Mouse (Mus musculus) WW6 (cell line): ENCODE results near the gene Ormdl2.
"Not testable (repeated sequence)": the region's sequence is repeated elsewhere in the genome, so short reads cannot be mapped to it uniquely, and the experiment has no call there.

Experiments used
- DNase-seq: peaks from one replicate; pipeline ENCODE4 v3.0.0-alpha.2; 2013; ENCODE audit warnings: low read depth, low spot score

Gene Ormdl2

DNA sequence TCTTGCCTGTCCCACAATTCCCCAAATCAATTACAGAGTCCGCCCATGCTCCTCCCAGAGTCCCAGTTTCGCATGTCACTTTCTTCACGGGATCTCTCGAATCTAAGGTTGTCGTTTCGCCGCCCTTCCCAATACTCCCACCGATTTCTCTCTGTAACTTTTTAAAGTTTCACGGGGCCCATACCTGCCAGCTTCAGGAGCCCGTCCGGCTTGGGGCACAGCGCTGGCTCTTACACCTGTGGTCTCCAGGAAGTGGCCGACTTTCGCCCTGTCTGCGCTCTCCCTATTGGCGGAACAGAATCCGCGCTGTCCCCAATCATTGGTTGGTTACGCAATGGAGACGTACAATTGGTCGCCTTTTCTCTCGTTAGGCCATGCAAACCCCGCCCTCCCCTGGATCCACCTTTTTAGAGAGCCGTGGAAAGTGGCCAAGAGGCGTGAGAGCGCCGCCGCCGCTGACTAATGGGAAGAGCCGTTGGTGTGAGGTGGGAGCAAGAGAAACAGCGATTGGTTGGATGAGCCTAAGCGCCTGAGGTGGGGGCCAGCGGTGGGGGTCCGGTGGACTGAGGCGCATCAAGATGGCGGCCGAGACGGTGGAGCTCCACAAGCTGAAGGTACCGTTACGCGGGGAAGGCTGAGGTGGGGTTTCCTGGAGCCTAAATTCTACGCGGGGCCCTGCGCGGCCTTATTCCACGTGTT, at the start of gene Ormdl2:
Gene Ormdl2 (minus strand): TSS at position 288 of the 699 bp plus-strand sequence.
- DNase-seq: peak; percentile 98

DNA sequence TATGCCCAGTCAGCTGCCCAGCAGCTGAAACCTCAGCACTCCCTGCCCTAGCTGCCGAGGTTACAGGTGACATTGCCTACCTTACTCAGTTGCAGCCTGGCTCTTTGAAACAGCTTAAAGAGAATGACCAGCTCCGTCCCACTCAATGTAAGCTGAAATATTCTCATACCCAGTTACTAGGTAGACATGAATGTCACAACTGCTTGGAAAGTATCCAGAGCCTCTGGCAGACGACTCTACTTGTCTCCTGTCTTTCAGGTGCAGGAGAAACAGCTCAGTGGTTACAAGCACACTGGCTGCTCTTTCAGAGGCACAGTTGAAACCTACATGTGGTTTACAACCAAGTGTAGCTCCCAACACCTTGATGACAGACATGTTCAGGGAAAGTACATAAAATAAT, 48.9 kb upstream of the Ormdl2 start:
- DNase-seq: no peak

GRCm38 (mm10) chr10:128866518-128866917, 45.1 kb upstream of the Ormdl2 start:
- no peak for DNase-seq

GRCm38 (mm10) chr10:128866042-128866441, 44.6 kb upstream of the Ormdl2 start:
- DNase-seq: no peak

DNA sequence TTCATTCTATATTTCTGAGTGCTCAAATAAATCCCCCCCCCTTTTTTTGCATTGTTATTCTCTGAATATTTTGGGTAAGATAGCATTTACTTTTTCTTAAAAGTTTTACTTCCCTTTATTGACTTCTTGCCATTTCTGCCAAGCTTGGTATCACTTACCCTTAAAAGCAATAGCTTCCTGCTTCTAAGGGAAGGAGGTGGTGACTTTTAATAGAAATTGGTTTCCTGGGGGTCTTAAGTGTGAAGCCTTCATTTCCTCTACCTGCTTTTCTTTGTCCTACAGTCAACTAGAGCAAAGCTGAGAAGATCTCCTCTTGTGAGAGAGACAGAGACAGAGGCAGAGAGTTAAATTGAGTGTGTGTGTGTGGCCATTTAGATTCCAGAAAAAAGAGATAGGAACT, 39.7 kb upstream of the Ormdl2 start:
- DNase-seq: no peak

DNA sequence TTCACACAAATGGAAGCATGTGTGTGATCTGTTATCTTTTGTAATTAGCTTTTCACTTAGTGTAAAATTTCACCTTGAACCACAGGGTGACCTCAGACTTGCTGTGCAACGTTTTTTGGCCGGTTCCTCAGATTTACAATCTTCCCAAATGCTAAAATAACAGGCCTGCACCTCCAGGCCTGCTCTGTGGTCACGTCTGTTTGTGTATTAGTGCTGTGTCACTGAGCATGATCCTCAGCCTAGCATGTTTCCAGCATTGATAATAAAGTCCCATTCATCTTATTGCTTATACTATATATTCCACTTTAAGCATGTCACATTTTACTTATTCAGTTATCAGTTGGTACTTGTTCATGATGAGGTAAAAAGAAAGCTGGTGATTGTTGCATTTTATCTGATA, 28.9 kb upstream of the Ormdl2 start:
- DNase-seq: no peak

- DNase-seq: no peak
Observed at GRCm38 (mm10) chr10:128848426-128848825, 27.0 kb upstream of the Ormdl2 start.

GRCm38 (mm10) chr10:128846664-128847063, 25.2 kb upstream of the Ormdl2 start:
- DNase-seq: no peak

- DNase-seq: no peak
Observed at GRCm38 (mm10) chr10:128845516-128845915, 24.1 kb upstream of the Ormdl2 start.

- no peak for DNase-seq
Observed at GRCm38 (mm10) chr10:128843260-128843659, 21.8 kb upstream of the Ormdl2 start.

DNA sequence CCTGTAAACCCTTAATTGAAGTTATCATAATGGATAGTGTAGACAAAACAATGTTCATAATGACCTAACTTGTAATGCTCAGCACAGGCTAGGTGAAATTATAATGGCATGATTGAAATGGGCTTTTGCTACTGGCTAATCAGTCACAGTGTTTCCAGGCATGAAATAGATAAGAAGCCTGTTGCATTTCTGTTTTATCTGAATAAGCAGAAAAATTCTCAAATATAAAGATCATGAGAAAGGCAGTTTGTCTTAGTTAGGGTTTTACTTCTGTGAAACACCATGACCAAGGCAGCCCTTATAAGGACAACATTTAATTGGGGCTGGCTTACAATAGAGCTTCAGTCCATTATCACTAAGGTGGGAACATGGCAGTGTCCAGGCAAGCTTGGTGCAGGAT, 19.2 kb upstream of the Ormdl2 start:
- no peak for DNase-seq

- no peak for DNase-seq
Observed at GRCm38 (mm10) chr10:128839434-128839833, 18.0 kb upstream of the Ormdl2 start.

DNA sequence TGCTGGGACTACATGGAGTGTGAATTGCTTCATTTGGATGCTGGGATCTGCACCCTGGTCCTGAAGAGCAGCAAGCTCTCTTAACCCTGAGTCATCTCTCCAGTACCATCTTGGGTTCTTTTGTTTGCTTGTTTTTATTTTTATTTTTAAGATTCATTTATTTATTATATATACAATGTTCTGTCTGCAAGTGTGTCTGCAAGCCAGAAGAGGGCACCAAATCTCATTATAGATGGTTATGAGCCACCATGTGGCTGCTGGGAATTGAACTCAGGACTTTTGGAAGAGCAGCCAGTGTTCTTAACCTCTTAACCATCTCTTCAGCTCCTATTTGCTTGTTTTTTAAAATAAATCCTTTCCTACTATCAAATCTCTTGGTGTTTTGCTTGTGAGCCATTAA, 16.0 kb upstream of the Ormdl2 start:
- DNase-seq: no peak

- DNase-seq: no peak
Observed at GRCm38 (mm10) chr10:128823821-128824220, 2.4 kb upstream of the Ormdl2 start.

DNA sequence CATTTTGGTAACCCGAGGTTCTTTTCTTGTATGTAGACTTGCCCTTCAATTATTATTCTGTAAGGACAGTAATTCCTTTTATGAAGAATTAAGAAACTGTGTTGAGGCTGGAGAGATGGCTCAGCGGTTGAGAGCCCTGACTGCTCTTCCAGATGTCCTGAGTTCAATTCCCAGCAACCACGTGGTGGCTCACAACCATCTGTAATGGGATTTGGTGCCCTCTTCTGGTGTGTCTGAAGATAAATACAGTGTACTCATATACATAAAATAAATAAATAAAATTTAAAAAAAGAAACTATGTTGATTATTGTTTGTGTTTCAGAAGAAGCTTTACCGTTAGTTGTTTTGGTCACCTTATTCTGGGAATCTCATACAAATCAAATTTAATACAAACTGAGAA, 1.6 kb upstream of the Ormdl2 start:
- DNase-seq: not testable (repeated sequence)

DNA sequence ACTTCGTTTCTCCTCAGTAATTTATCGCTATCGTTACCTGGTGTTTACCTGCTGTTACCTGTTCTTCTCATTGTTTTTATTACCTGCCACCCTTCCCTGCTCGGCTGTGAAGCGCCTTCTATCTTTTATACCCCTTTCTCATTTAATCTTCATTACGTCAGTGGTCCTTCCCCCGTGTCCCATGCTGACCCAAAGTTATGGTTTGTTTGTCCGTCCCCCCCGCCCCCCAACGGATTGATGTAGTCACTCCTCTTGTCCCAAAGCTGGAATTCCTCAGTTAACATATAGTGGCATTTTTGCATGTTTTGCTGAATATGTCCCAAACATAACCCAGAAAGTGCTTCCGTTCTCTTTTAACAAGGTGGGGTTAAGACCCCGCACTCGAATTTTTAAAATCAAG, 690 bp upstream of the Ormdl2 start:
- no peak for DNase-seq

DNA sequence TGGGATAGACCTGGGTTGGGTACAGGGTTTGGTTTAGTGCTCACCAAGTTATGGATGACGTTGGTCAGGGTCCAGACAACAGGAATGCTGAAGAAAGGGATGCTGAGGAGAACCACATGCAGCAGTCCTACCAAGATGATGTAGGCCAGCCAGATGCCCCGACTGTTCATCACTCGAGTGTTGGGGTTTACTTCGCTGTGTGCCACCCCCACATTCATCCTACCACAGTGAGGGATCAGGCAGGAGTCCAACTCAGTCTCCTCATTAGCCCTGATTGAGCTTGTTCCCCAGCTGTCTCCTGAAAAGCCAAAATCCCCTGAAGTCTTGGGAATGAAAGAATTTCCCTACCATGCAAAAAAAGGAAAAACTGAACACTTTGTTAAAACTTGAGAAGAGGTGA, 1.2 kb downstream of the Ormdl2 start:
- DNase-seq: no peak

DNA sequence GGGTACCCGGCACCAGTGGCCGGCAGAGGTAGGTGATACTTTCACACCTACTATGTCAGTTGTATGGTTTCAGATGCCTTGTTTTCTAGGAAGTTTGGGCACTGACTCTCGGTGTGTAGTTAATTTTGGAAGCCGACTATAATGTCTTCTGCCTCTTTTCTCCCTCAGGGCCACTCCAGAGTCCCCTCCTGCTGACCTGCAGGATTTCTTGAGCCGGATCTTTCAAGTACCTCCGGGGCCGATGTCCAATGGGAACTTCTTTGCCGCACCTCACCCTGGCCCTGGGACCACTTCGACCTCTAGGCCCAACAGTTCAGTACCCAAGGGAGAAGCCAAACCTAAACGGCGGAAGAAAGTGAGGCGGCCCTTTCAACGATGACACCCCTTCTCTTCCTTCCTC, 4.4 kb downstream of the Ormdl2 start, which contains the start of gene Sarnp:
Gene Sarnp (plus strand): TSS at position 301 of the 400 bp plus-strand sequence.
- DNase-seq: no peak

- no peak for DNase-seq
Observed at GRCm38 (mm10) chr10:128807018-128807417, 14.4 kb downstream of the Ormdl2 start.

DNA sequence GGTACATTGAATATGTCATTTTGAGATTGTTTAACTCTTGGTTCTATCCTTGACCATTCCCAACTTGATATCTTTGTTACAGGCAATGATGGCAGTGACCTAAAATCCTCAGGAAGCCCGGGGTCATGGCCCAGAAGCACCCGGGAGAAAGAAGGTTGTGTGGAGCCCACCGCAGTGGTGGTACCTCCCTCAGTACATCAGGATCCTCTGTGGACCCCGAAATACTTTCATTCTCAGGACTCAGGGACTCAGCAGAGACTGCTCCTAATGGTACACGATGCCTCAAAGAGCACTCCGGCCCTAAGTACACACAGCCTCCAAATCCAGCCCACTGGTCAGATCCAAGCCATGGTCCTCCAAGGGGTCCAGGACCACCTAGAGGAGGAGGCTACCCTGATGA, 15.4 kb downstream of the Ormdl2 start:
- no peak for DNase-seq

GRCm38 (mm10) chr10:128805092-128806000, 16.1 kb downstream of the Ormdl2 start:
- peak; percentile 89 for DNase-seq

DNA sequence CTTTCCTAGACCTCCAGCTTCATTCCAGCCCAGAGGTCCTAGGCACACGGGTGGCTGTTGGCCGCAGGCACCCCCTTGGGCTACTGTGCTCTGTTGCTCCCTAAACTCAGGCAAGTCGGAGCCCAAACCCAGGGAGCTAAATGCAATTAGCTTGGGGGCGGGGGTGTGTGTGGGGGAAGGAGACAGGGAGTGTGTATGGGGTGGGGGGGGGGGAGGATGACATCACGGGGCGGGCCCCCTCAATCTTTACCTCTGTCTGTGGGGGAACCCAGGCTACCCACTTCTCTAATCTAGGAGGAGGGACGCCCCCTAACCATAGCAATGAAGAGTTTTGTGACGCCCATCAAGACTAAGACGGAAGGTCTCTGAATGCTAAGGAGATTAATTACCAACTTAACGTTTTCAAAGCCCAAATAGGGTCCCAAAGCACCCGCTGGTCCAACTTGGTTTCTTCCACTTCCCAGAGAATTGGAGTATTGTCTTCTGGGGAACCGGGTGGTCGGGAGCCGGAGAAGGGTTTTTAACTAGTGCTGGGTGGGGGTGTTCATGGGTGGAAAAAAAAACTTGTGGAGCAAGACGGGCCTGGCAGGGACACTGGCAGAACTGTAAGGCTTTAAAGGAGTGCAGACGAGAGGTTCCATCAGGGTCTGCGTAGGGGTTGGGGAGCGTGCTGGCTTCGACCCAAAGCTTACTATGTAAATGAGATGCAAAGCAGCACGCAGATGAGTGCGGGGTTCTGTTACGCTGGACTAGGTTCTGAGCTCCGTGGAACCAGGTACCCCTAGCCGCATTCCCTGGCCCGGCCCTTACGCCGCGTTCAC, 17.0 kb downstream of the Ormdl2 start, which contains the start of gene Tmem198b:
Gene Tmem198b (minus strand): TSS at position 100 of the 821 bp plus-strand sequence.
- peak; percentile 38 for DNase-seq
